Mouse (Mus musculus) CH12.LX (cell line): Measurements from ENCODE around the gene Atp2b4. TPM values are rescaled to one million over a fixed set of nuclear protein-coding genes. Genes with fewer than 3 reads are reported as not detected.

ENCODE experiments used
- DNase-seq: peaks from one replicate; pipeline ENCODE4 v3.0.0-alpha.2; 2013; ENCODE audit errors: extremely low read depth
- H3K27ac ChIP-seq: 2 replicates; pipeline ENCODE4 v1.5.1; 2012; ENCODE audit warnings: low read depth, mild to moderate bottlenecking, control low read depth, moderate library complexity; ENCODE audit not compliant: insufficient read depth
- H3K27me3 ChIP-seq: replicated peaks from 2 replicates; pipeline ENCODE3; 2012; ENCODE audit warnings: inconsistent platforms
- H3K36me3 ChIP-seq, 2 experiments: replicated peaks in 1 of 2; 2 replicates each; pipeline versions ENCODE3 to v1.6.1; 2012; ENCODE audit warnings: inconsistent platforms in 1 of 2, low read length in 1 of 2, mild to moderate bottlenecking in 1 of 2, mixed read lengths in 1 of 2, moderate library complexity in 1 of 2; ENCODE audit not compliant: control insufficient read depth in 1 of 2, insufficient read depth in 1 of 2
- H3K4me1 ChIP-seq, 2 experiments: 2 replicates each; pipeline ENCODE4 v1.6.1; 2012; ENCODE audit warnings: inconsistent platforms in 1 of 2, moderate library complexity in 1 of 2; ENCODE audit not compliant: insufficient read depth in 2 of 2, control insufficient read depth in 1 of 2
- H3K4me2 ChIP-seq: 2 replicates; pipeline ENCODE4 v1.6.1; 2012; ENCODE audit warnings: low read depth, mild to moderate bottlenecking, control low read depth; ENCODE audit not compliant: poor library complexity, insufficient read depth, severe bottlenecking
- H3K4me3 ChIP-seq, 3 experiments: fragments of 150-350 bp in 1 of 3; sonication (generic) in 1 of 3; replicated peaks in 1 of 3; 2 replicates each; pipeline versions ENCODE3 to v1.5.1; 2011 to 2012; ENCODE audit warnings: low read depth in 2 of 3, low read length in 2 of 3, mild to moderate bottlenecking in 2 of 3, moderate library complexity in 2 of 3, control low read depth in 1 of 3, improper control_type of control experiment in 1 of 3, inconsistent platforms in 1 of 3, mixed read lengths in 1 of 3; ENCODE audit not compliant: poor library complexity in 1 of 3
- H3K79me2 ChIP-seq: replicated peaks from 2 replicates; pipeline ENCODE4 v1.6.1; 2012; ENCODE audit warnings: mild to moderate bottlenecking, moderate library complexity; ENCODE audit not compliant: control insufficient read depth, poor library complexity, insufficient read depth, severe bottlenecking; ENCODE audit errors: extremely low read depth
- H3K9ac ChIP-seq: 2 replicates; pipeline ENCODE4 v1.6.1; 2012; ENCODE audit warnings: low read depth, mild to moderate bottlenecking, control low read depth, moderate library complexity; ENCODE audit not compliant: insufficient read depth
- H3K9me3 ChIP-seq: replicated peaks from 2 replicates; pipeline ENCODE3; 2012; ENCODE audit warnings: low read length, inconsistent platforms, mixed read lengths
- BHLHE40 ChIP-seq: IDR thresholded peaks from 2 replicates; pipeline ENCODE4 v1.6.1; 2011; ENCODE audit warnings: mild to moderate bottlenecking, low read depth, low read length, improper control_type of control experiment
- CHD1 ChIP-seq: IDR thresholded peaks from 2 replicates; pipeline ENCODE4 v1.6.1; 2012; ENCODE audit warnings: low read depth, low read length, improper control_type of control experiment, inconsistent platforms
- CHD2 ChIP-seq: IDR thresholded peaks from 2 replicates; pipeline ENCODE4 v1.6.1; 2011; ENCODE audit warnings: low read length, improper control_type of control experiment
- E2F4 ChIP-seq: IDR thresholded peaks from 2 replicates; pipeline ENCODE4 v1.6.1; 2011; ENCODE audit warnings: low read depth, low read length, improper control_type of control experiment; ENCODE audit not compliant: insufficient replicate concordance
- ELF1 ChIP-seq: IDR thresholded peaks from 2 replicates; pipeline ENCODE4 v1.6.1; 2014; ENCODE audit warnings: low read depth, mild to moderate bottlenecking, inconsistent platforms, low read length, improper control_type of control experiment
- EP300 ChIP-seq: IDR thresholded peaks from 2 replicates; pipeline ENCODE4 v1.6.1; 2011; ENCODE audit warnings: low read length, improper control_type of control experiment
- ETS1 ChIP-seq: conservative IDR thresholded peaks from 2 replicates; pipeline ENCODE4 v1.6.1; 2012; ENCODE audit warnings: low read depth, mild to moderate bottlenecking, inconsistent platforms, low read length, improper control_type of control experiment, moderate library complexity
- GABPA ChIP-seq: IDR thresholded peaks from 2 replicates; pipeline ENCODE4 v1.6.1; 2012; ENCODE audit warnings: low read depth, low read length, improper control_type of control experiment, inconsistent platforms; ENCODE audit not compliant: insufficient replicate concordance
- HCFC1 ChIP-seq: IDR thresholded peaks from 2 replicates; pipeline ENCODE4 v1.6.1; 2012; ENCODE audit warnings: low read depth, mild to moderate bottlenecking, inconsistent platforms, low read length, improper control_type of control experiment
- IRF4 ChIP-seq: IDR thresholded peaks from 2 replicates; pipeline ENCODE4 v1.6.1; 2014; ENCODE audit warnings: low read depth, mild to moderate bottlenecking, inconsistent platforms, low read length, improper control_type of control experiment
- JUN ChIP-seq: IDR thresholded peaks from 2 replicates; pipeline ENCODE4 v1.6.1; 2011; ENCODE audit warnings: low read depth, mild to moderate bottlenecking, low read length, improper control_type of control experiment, moderate library complexity; ENCODE audit not compliant: insufficient read depth
- JUND ChIP-seq: conservative IDR thresholded peaks from 2 replicates; pipeline ENCODE4 v1.6.1; 2011; ENCODE audit warnings: low read depth, low read length, improper control_type of control experiment
- MAFK ChIP-seq: IDR thresholded peaks from 2 replicates; pipeline ENCODE4 v1.6.1; 2011; ENCODE audit warnings: low read length, improper control_type of control experiment; ENCODE audit not compliant: insufficient replicate concordance
- MAZ ChIP-seq: IDR thresholded peaks from 2 replicates; pipeline ENCODE4 v1.6.1; 2012; ENCODE audit warnings: low read depth, mild to moderate bottlenecking, inconsistent platforms, low read length, improper control_type of control experiment, moderate library complexity
- MEF2A ChIP-seq: IDR thresholded peaks from 2 replicates; pipeline ENCODE4 v1.6.1; 2014; ENCODE audit warnings: low read depth, mild to moderate bottlenecking, inconsistent platforms, low read length, improper control_type of control experiment, borderline replicate concordance
- NELFE ChIP-seq: IDR thresholded peaks from 2 replicates; pipeline ENCODE4 v1.6.1; 2011; ENCODE audit warnings: low read depth, low read length, improper control_type of control experiment
- NRF1 ChIP-seq: IDR thresholded peaks from 2 replicates; pipeline ENCODE4 v1.6.1; 2014; ENCODE audit warnings: low read depth, mild to moderate bottlenecking, inconsistent platforms, low read length, improper control_type of control experiment, moderate library complexity
- PAX5 ChIP-seq: IDR thresholded peaks from 2 replicates; pipeline ENCODE4 v1.6.1; 2012; ENCODE audit warnings: low read length, inconsistent platforms, mixed read lengths
- POLR2AphosphoS2 ChIP-seq: IDR thresholded peaks from 2 replicates; pipeline ENCODE4 v1.6.1; 2011; ENCODE audit warnings: low read depth, low read length, improper control_type of control experiment
- RAD21 ChIP-seq: IDR thresholded peaks from 2 replicates; pipeline ENCODE4 v1.6.1; 2011; ENCODE audit warnings: low read depth, mild to moderate bottlenecking, low read length, improper control_type of control experiment, moderate library complexity
- RCOR1 ChIP-seq: conservative IDR thresholded peaks from 2 replicates; pipeline ENCODE4 v1.6.1; 2012; ENCODE audit warnings: low read depth, mild to moderate bottlenecking, inconsistent platforms, low read length, improper control_type of control experiment
- SMC3 ChIP-seq: IDR thresholded peaks from 2 replicates; pipeline ENCODE4 v1.6.1; 2011; ENCODE audit warnings: low read depth, low read length, improper control_type of control experiment
- TBP ChIP-seq: conservative IDR thresholded peaks from 2 replicates; pipeline ENCODE4 v1.6.1; 2011; ENCODE audit warnings: low read depth, low read length, improper control_type of control experiment
- TCF12 ChIP-seq: IDR thresholded peaks from 2 replicates; pipeline ENCODE4 v1.6.1; 2014; ENCODE audit warnings: low read depth, mild to moderate bottlenecking, inconsistent platforms, low read length, improper control_type of control experiment
- UBTF ChIP-seq: IDR thresholded peaks from 2 replicates; pipeline ENCODE4 v1.6.1; 2012; ENCODE audit warnings: low read depth, mild to moderate bottlenecking, inconsistent platforms, low read length, improper control_type of control experiment, moderate library complexity
- USF1 ChIP-seq: IDR thresholded peaks from 2 replicates; pipeline ENCODE4 v1.6.1; 2014; ENCODE audit warnings: low read depth, mild to moderate bottlenecking, inconsistent platforms, low read length, improper control_type of control experiment
- ZKSCAN1 ChIP-seq: IDR thresholded peaks from 2 replicates; pipeline ENCODE4 v1.6.1; 2012; ENCODE audit warnings: low read depth, inconsistent platforms, low read length, improper control_type of control experiment, borderline replicate concordance
- ZMIZ1 ChIP-seq: IDR thresholded peaks from 2 replicates; pipeline ENCODE4 v1.6.1; 2012; ENCODE audit warnings: low read depth, mild to moderate bottlenecking, inconsistent platforms, low read length, improper control_type of control experiment
- ZNF384 ChIP-seq: IDR thresholded peaks from 2 replicates; pipeline ENCODE4 v1.6.1; 2012; ENCODE audit warnings: low read depth, low read length, improper control_type of control experiment, inconsistent platforms
- dilution Hi-C: fragments of 300-500 bp; cut with MboI; formaldehyde crosslinking; loops from 2 replicates; pipeline ENCODE4 v1.14.3; 2020; ENCODE audit warnings: low sequenced_read_pairs; ENCODE audit not compliant: extremely low pct_unique_long_range_greater_than_20kb, extremely low pct_ligation_motif_present
- in situ Hi-C: fragments of 300-500 bp; cut with MboI; formaldehyde crosslinking; loops from 3 replicates; pipeline ENCODE4 v1.14.3; 2019; ENCODE audit warnings: low sequenced_read_pairs, low pct_ligation_motif_present, low pct_unique_long_range_greater_than_20kb, mixed read lengths
- polyA plus RNA-seq: library from polyadenylated mRNA; unstranded; fragments of >175 nt; gene quantifications from 2 replicates; pipeline ENCODE4 v1.2.1, GENCODE M21; 2012; ENCODE audit warnings: low read depth; ENCODE audit not compliant: insufficient read length
- total RNA-seq, 2 experiments: library from RNA; depleted of rRNA; stranded (reverse); fragments of 300-350 nt in 1 of 2; fragments of >200 nt in 1 of 2; gene quantifications; 2 replicates each; pipeline ENCODE4 v1.2.3; 2012 to 2014

The Atp2b4 gene
- total and polyA plus RNA-seq, 3 experiments = 6.9 to 18.4 (median 17.5) TPM

- dilution Hi-C loops = no loop called here
- H3K36me3 ChIP-seq = no peaks in the 10 kb centered on the region
- no peak overlapping the region for H3K27ac ChIP-seq
Observed at GRCm38 (mm10) chr1:133772553-133772952, 28.3 kb downstream of the Atp2b4 start.

GRCm38 (mm10) chr1:133771831-133772399, 28.9 kb downstream of the Atp2b4 start:
- DNase-seq = peak; percentile 66
- no peak for TF ChIP-seq ZMIZ1
- no peak for TF ChIP-seq ZKSCAN1
- TF ChIP-seq JUND = no peak
- TF ChIP-seq ZNF384 = no peak
- TF ChIP-seq ETS1 = peak; percentile 5; the same call in 1 of the 2 replicates
- no peak for TF ChIP-seq NELFE
- TF ChIP-seq PAX5 = no peak
- TF ChIP-seq POLR2AphosphoS2 = no peak
- TF ChIP-seq UBTF = no peak
- TF ChIP-seq TBP = no peak
- TF ChIP-seq GABPA = no peak
- no peak for TF ChIP-seq SMC3
- no peak for TF ChIP-seq HCFC1
- no peak for TF ChIP-seq RCOR1
- TF ChIP-seq RAD21 = no peak
- 0 out of 2 replicates have a peak, but pooled peaks have one; percentile 34 for TF ChIP-seq EP300
- TF ChIP-seq NRF1 = no peak
- TF ChIP-seq JUN = no peak
- no peak for TF ChIP-seq CHD2
- no peak for TF ChIP-seq ELF1
- peak; percentile 83 for TF ChIP-seq BHLHE40
- TF ChIP-seq CHD1 = no peak
- no peak for TF ChIP-seq MAZ
- TF ChIP-seq TCF12 = no peak
- TF ChIP-seq USF1 = no peak
- no peak for TF ChIP-seq MEF2A
- TF ChIP-seq IRF4 = no peak
- TF ChIP-seq, all 38 proteins: peak for 3
- H3K36me3 ChIP-seq = no peaks in the 10 kb centered on the region
- no peaks in the 10 kb centered on the region for H3K27me3 ChIP-seq
- H3K4me1 ChIP-seq = peaks cover 9 to 25% of the 10 kb centered on the region in 2 experiments
- H3K4me2 ChIP-seq = peak overlapping the region; percentile 75
- in situ Hi-C loops = no loop called here
- H3K9ac ChIP-seq = no peak overlapping the region
- no peak overlapping the region for H3K4me3 ChIP-seq
- dilution Hi-C loops = no loop called here
- H3K9me3 ChIP-seq = no peaks in the 10 kb centered on the region
- no peak overlapping the region for H3K27ac ChIP-seq
- H3K79me2 ChIP-seq = no peaks in the 10 kb centered on the region

More at GRCm38 (mm10) chr1:133772553-133772952, 28.3 kb downstream of the Atp2b4 start:
- in situ Hi-C loops = no loop called here
- no peaks in the 10 kb centered on the region for H3K27me3 ChIP-seq
- peaks cover 15 to 31% of the 10 kb centered on the region in 2 experiments for H3K4me1 ChIP-seq
- no peaks in the 10 kb centered on the region for H3K79me2 ChIP-seq
- H3K4me2 ChIP-seq = no peak overlapping the region
- no peak overlapping the region for H3K4me3 ChIP-seq
- no peak for DNase-seq
- H3K9ac ChIP-seq = no peak overlapping the region
- TF ChIP-seq SMC3 (no peak), ZMIZ1 (no peak), ETS1 (no peak), HCFC1 (no peak), PAX5 (no peak), NELFE (no peak), MAFK (no peak), IRF4 (no peak), E2F4 (no peak)
- no peaks in the 10 kb centered on the region for H3K9me3 ChIP-seq
